Mouse (Mus musculus): ENCODE results near the gene Lax1.

Gene Lax1

DNA sequence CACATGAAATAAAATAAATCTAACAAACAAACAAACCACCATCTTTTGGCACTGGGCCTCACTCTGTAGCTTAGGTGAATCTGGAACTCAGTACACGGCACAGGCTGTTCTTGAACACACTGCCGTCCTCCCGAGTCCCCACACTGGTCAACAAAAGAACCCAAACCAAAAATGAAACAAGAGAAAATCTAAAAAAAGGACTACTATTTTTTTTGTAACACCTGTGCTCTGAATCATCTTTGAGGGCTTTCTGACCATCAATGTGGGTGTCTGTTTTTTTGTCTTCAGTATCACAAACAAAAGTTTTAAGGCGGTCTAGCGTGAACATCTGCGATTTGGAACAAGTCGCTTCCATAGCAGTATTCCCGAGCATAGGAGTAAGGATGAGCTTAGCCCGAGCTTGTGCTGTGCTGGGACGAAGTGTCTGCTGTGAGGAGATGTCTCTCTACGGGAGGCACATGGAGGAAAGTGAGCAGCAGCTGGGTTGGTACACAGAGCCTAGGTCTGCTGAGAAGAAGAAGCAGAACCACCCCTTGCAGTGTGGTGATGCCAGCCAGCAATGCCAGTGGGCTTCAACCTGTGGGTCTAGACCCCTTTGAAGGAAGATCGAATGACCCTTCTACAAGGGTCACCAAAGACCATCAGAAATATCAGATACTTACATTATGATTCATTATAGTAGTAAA, 8.2 kb upstream of the Lax1 start:
- ChIA-PET POLR2A (interaction anchor here in 3 of 4 experiments (0.7 to 29.7 kb wide), 18 partner anchors 8 to 381 kb away, joined by 3 to 952 read pairs (median 4); partner anchors contain the start of genes Zbed6 (in 3 of the 3), Gm38394 (in 2 of the 3) and Btg2 (in 1 of the 3)), CTCF (interaction anchor here in 2 of 4 experiments (1.4 to 1.9 kb wide), 3 partner anchors 70 to 198 kb away, joined by 3 to 13 read pairs (median 3); no protein-coding TSS in a partner anchor)

GRCm38 (mm10) chr1:133695901-133696300, 6.0 kb upstream of the Lax1 start:
- ChIA-PET CTCF (interaction anchor here in 2 of 4 experiments (1.2 to 1.7 kb wide), 2 partner anchors 11 to 200 kb away, joined by 3 to 4 read pairs; no protein-coding TSS in a partner anchor), POLR2A (interaction anchor here (0.7 to 29.7 kb wide), 32 partner anchors 10 to 382 kb away, joined by 3 to 952 read pairs (median 5); partner anchors contain the start of genes Gm38394 (in 3 of the 4) and Zbed6 (in 3 of the 4))

DNA sequence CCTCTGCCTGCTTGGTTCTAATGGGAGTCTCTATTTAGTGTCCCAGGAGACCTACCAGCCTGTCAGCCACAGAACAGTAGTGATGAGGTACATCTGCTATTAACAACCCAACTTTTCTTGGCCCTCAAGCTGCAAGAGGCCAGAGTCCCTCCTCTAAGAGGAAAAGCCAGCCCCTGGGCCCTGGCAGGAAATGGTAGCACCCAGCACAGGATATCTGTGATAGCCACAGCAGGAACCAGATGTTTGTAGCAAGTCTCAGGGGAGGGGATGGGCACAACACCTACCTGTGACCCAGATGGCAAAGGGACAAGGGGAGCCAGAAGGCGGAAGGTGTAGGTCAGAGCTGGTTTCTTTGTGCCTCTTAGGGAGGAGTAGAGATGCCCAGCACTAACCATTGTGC, 5.0 kb upstream of the Lax1 start:
- CTCF ChIA-PET, result interaction anchor here in 2 of 4 experiments (0.6 to 1.9 kb wide), 5 partner anchors 8 to 160 kb away, joined by 3 to 6 read pairs (median 3); partner anchors contain the start of gene Snrpe (in 1 of the 2)
- POLR2A ChIA-PET, result interaction anchor here (0.6 to 29.7 kb wide), 76 partner anchors 8 to 1939 kb away, joined by 3 to 952 read pairs (median 4); partner anchors contain the start of genes Gm38394 (in 3 of the 4), Zbed6 (in 3 of the 4), Btg2 (in 2 of the 4) and Klhl12 (in 1 of the 4)

GRCm38 (mm10) chr1:133694301-133694700, 4.4 kb upstream of the Lax1 start:
- POLR2A ChIA-PET, result interaction anchor here (0.5 to 29.7 kb wide), 96 partner anchors 9 to 1939 kb away, joined by 3 to 952 read pairs (median 4); partner anchors contain the start of genes Gm38394 (in 3 of the 4), Zbed6 (in 3 of the 4), Btg2 (in 2 of the 4) and Klhl12 (in 1 of the 4)
- CTCF ChIA-PET, result interaction anchor here in 3 of 4 experiments (0.6 to 1.9 kb wide), 10 partner anchors 9 to 192 kb away, joined by 3 to 7 read pairs (median 4); partner anchors contain the start of gene Snrpe (in 1 of the 3)

- ChIA-PET CTCF (interaction anchor here in 3 of 4 experiments (0.6 to 1.9 kb wide), 8 partner anchors 16 to 1558 kb away, joined by 3 to 7 read pairs (median 4); no protein-coding TSS in a partner anchor), POLR2A (interaction anchor here (0.5 to 29.7 kb wide), 74 partner anchors 9 to 1421 kb away, joined by 3 to 952 read pairs (median 4); partner anchors contain the start of genes Gm38394 (in 3 of the 4), Zbed6 (in 3 of the 4) and Btg2 (in 1 of the 4))
Measured at GRCm38 (mm10) chr1:133693536-133694114, 3.7 kb upstream of the Lax1 start.

GRCm38 (mm10) chr1:133692195-133692594, 2.3 kb upstream of the Lax1 start:
- POLR2A ChIA-PET, result interaction anchor here (0.7 to 29.7 kb wide), 23 partner anchors 8 to 388 kb away, joined by 3 to 952 read pairs (median 4); partner anchors contain the start of genes Gm38394 (in 2 of the 4), Zbed6 (in 2 of the 4) and Btg2 (in 1 of the 4)
- CTCF ChIA-PET, result no interaction called here

DNA sequence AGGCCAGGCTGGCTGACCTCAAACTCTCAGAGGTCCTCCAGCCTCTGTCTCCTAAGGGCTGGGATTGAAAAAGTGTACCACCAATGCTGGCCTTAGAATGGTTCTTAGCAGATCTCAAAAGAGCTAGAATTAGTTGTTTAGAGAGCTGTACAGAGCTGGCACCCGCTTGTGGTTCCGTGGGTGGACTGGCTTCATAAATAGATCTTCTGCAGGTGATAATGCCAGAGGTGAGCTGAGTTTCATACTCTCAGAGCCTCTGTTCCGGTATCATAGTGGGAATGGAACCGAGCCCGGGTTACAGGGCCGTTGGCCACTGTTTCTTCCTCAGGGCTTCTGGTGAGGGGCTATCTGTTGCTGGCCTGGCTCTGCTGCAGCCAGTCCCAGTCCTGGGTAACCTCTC, 1.1 kb upstream of the Lax1 start:
- ChIA-PET CTCF (interaction anchor here in 1 of 4 experiments (0.7 to 1.0 kb wide), 2 partner anchors 20 to 23 kb away, joined by 3 read pairs; no protein-coding TSS in a partner anchor), POLR2A (interaction anchor here in 3 of 4 experiments (0.5 to 29.7 kb wide), 21 partner anchors 9 to 423 kb away, joined by 3 to 952 read pairs (median 5); partner anchors contain the start of genes Gm38394 (in 2 of the 3) and Zbed6 (in 2 of the 3))

DNA sequence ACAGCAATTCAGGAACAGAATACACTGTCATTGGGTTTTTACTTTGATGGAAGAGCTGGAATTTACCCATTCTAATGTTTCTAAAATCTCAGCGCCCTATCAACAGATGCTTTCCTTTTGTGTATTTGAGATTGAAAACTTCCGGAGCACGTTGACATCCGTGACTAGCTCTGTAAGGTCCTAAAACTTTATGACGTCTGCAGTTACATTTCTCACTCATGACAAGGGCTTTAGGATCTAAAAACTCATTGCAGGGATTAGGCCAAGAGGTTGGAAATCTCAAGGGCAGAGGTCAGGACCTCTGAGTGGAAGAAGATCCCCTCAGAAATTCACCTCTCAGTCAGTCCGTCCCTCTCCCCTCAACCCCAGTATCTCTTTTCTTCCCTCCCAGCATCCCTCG, 1.6 kb downstream of the Lax1 start:
- ChIA-PET CTCF (no interaction called here), POLR2A (interaction anchor here in 3 of 4 experiments (0.9 to 29.7 kb wide), 6 partner anchors 9 to 25 kb away, joined by 3 to 952 read pairs (median 133); partner anchors contain the start of genes Gm38394 (in 2 of the 3) and Zbed6 (in 2 of the 3))

DNA sequence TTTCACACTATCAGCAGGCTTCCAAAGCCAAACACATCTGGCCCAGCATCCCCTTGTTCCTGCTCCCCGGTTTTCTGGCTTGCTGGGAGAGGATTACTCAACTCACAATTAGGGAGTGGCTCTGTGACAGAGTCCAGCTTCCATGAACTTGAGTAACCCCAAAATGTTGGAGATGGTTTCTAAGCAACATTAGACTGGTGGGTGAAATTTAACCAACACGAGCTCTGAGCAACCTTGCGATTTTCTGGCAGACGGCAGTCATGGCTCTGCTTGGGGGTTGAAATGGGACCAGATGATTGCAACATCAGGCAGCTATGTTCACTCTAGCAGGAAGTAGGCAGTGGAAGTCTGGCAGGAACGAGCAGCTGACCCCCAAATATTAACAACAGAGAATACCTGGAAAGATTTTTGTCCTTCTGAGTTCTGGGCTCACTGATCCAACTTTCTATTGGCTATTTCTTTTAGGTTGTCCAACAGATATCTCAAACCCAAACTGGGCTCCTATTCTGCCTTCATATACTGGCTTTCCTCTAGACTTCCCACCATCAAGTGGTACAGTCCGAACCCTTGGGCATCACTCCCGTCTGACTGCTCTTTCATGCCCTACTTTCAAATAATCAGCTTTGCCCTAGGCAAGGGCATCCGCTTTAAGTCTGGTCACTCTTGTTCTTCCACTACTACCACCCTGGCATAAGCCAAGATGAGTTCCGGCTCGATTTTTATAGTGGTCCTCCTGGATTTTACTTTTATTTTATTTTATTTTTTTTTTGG, 4.0 kb downstream of the Lax1 start:
- ChIA-PET POLR2A (interaction anchor here in 3 of 4 experiments (0.6 to 29.7 kb wide), 11 partner anchors 9 to 23 kb away, joined by 3 to 952 read pairs (median 5); partner anchors contain the start of genes Gm38394 (in 1 of the 3) and Zbed6 (in 1 of the 3)), CTCF (interaction anchor here in 2 of 4 experiments (0.8 to 1.3 kb wide), 2 partner anchors 26 to 171 kb away, joined by 3 read pairs; no protein-coding TSS in a partner anchor)

GRCm38 (mm10) chr1:133671801-133672200, 18.1 kb downstream of the Lax1 start:
- POLR2A ChIA-PET, result interaction anchor here (0.5 to 19.7 kb wide), 42 partner anchors 7 to 951 kb away, joined by 3 to 952 read pairs (median 6); partner anchors contain the start of genes Gm38394 (in 3 of the 4), Lax1 (in 3 of the 4), Zbed6 (in 3 of the 4) and Btg2 (in 1 of the 4)
- CTCF ChIA-PET, result interaction anchor here in 1 of 4 experiments (0.7 kb wide), 1 partner anchor 31 kb away, joined by 3 read pairs; no protein-coding TSS in a partner anchor

DNA sequence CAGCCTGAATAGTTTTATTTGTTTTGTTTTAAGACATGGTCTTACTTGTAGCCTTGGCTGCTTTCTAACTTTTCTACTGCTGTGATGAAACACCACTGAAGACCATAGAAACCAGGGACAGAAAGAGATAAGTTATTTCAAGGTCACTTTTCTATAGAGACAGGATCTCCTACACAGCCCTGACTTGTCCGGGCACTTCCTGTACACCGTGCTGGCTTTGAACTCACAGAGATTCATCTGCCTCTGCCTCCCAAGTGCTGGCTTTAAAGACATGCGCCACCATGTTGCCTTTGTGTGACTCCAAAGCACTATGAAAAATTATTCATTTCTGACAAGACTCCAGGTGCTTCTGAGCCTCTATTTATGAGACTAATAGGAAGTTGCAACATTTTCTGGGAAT, 18.6 kb downstream of the Lax1 start:
- POLR2A ChIA-PET, result interaction anchor here (0.5 to 19.7 kb wide), 40 partner anchors 7 to 950 kb away, joined by 3 to 952 read pairs (median 6); partner anchors contain the start of genes Gm38394 (in 3 of the 4), Lax1 (in 3 of the 4), Zbed6 (in 3 of the 4) and Btg2 (in 1 of the 4)
- CTCF ChIA-PET, result interaction anchor here in 1 of 4 experiments (0.7 kb wide), 1 partner anchor 31 kb away, joined by 3 read pairs; no protein-coding TSS in a partner anchor

DNA sequence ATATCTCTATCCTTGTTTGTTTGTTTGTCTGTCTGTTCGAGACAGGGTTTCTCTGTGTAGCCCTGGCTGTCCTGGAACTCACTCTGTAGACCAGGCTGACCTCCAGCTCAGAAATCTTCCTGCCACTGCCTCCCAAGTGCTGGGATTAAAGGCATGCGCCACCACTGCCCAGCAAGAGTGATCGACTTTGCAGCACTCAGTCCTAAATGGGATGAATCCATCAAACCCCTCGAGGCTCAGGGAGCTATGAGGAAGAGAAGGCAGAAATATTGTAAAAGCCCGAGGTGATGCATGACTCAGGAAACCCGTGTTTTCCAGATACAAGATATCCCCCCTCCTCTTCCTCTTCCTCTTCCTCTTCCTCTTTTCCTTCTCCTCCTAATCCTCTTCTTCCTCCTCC, 19.1 kb downstream of the Lax1 start:
- CTCF ChIA-PET, result interaction anchor here in 1 of 4 experiments (1.5 kb wide), 1 partner anchor 24 kb away, joined by 6 read pairs; no protein-coding TSS in a partner anchor
- POLR2A ChIA-PET, result interaction anchor here (0.7 to 19.7 kb wide), 63 partner anchors 10 to 1528 kb away, joined by 3 to 952 read pairs (median 4); partner anchors contain the start of genes Gm38394 (in 3 of the 4), Lax1 (in 3 of the 4), Zbed6 (in 3 of the 4) and Btg2 (in 2 of the 4)

DNA sequence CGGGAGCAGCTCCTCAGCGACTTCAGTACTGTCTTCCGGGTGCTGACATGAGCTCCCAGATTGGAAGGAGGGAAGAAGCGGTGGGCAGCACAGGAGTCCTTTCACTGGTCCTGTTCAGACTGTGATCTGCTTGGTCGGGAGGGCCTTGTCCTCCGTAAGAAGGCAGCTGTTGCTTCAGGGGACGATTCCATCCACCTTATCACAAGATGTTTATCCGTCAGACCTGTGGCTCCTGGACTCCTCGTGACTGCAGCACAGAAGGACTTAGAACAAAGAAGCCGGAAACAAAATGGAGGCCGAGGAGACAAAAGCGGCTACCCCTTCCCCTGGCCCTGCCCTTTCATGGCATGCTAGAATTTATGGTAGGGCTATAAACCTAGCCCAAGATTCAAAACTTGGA, 19.7 kb downstream of the Lax1 start:
- POLR2A ChIA-PET, result interaction anchor here (0.7 to 19.7 kb wide), 86 partner anchors 10 to 1529 kb away, joined by 3 to 952 read pairs (median 4); partner anchors contain the start of genes Gm38394 (in 3 of the 4), Lax1 (in 3 of the 4), Zbed6 (in 3 of the 4) and Btg2 (in 2 of the 4)
- CTCF ChIA-PET, result interaction anchor here in 3 of 4 experiments (0.5 to 1.5 kb wide), 3 partner anchors 25 to 653 kb away, joined by 3 to 6 read pairs (median 3); no protein-coding TSS in a partner anchor

- ChIA-PET CTCF (interaction anchor here in 2 of 4 experiments (0.5 to 1.6 kb wide), 4 partner anchors 26 to 288 kb away, joined by 3 to 8 read pairs (median 4); no protein-coding TSS in a partner anchor), POLR2A (interaction anchor here (0.5 to 19.7 kb wide), 84 partner anchors 8 to 826 kb away, joined by 3 to 952 read pairs (median 5); partner anchors contain the start of genes Gm38394 (in 3 of the 4), Lax1 (in 3 of the 4), Zbed6 (in 3 of the 4) and Btg2 (in 2 of the 4))
Measured at GRCm38 (mm10) chr1:133668618-133669017, 21.3 kb downstream of the Lax1 start.

GRCm38 (mm10) chr1:133667721-133668120, 22.2 kb downstream of the Lax1 start:
- ChIA-PET CTCF (interaction anchor here in 1 of 4 experiments (1.0 to 1.6 kb wide), 4 partner anchors 27 to 68 kb away, joined by 3 to 4 read pairs (median 4); no protein-coding TSS in a partner anchor), POLR2A (interaction anchor here (0.5 to 19.7 kb wide), 123 partner anchors 8 to 1531 kb away, joined by 3 to 952 read pairs (median 4); partner anchors contain the start of genes Lax1 (in 3 of the 4), Btg2 (in 2 of the 4), Gm38394 (in 2 of the 4) and Snrpe (in 2 of the 4))

GRCm38 (mm10) chr1:133665713-133666112, 24.2 kb downstream of the Lax1 start:
- ChIA-PET POLR2A (interaction anchor here (0.6 to 19.7 kb wide), 26 partner anchors 7 to 534 kb away, joined by 3 to 952 read pairs (median 4); partner anchors contain the start of genes Gm38394 (in 2 of the 4), Lax1 (in 2 of the 4), Zbed6 (in 2 of the 4) and Btg2 (in 1 of the 4)), CTCF (interaction anchor here in 2 of 4 experiments (0.7 kb wide), 2 partner anchors 31 to 173 kb away, joined by 3 to 4 read pairs; no protein-coding TSS in a partner anchor)

Measured in embryonic stem cell, embryonic (primary cell).